23 mouse cellular contexts compared by ENCODE assay signal in the genomic region with DNA sequence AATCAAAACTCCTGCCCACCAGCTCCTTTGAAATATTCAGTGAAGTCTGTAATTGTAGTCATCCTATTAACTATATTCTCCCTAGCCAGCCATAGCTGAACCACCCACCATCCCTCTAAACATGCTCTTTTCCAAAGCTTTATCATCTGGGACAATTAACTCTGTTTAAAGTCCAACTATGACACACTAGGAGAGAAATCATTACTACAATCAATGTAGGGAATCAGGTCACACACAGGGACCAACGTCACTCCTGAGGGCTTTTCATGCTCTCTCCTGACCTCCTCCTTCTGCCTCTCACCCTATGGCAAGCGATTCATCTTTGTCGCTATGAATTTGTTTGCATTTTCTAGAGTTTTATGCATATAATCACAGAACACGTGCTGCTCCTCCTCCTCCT. TPM values are rescaled to one million over a fixed set of nuclear protein-coding genes. Genes with fewer than 3 reads are reported as not detected.
DNase-seq lines count a peak whose midpoint lies in the region; ATAC-seq and TF ChIP-seq lines count a peak whose summit lies in the region.
"Had no signal": no experiment of that assay in that cellular context is flagged by ENCODE, and none has a peak within 500 bp of the region (broad histone marks: within the 10 kb centered on the region; RNA-seq: fewer than 3 reads in every experiment).

No protein-coding gene starts in this region.

- no peak overlapping the region for H3K4me3 ChIP-seq in liver, postnatal 0 days (ENCODE audit: low read depth, low read length)
- no peak overlapping the region for H3K4me3 ChIP-seq in liver, embryonic 12.5 days
- no peak overlapping the region for H3K4me3 ChIP-seq in intestine, postnatal 0 days (ENCODE audit: low read depth, low read length)
- no peak overlapping the region for H3K4me3 ChIP-seq in hindbrain, embryonic 11.5 days (ENCODE audit: low read depth, low read length)
- H3K4me3 ChIP-seq: embryonic facial prominence, embryonic 10.5 days; embryonic facial prominence, embryonic 12.5 days; forebrain, embryonic 13.5 days; forebrain, embryonic 15.5 days had no signal

- no peaks in the 10 kb centered on the region for H3K4me1 ChIP-seq in liver, postnatal 0 days (ENCODE audit: insufficient read depth)
- no peaks in the 10 kb centered on the region for H3K4me1 ChIP-seq in liver, embryonic 12.5 days
- H3K4me1 ChIP-seq in intestine, postnatal 0 days (replicated peaks; ENCODE audit: control insufficient read depth, insufficient read depth, low read length) = peaks cover 5% of the 10 kb centered on the region
- H3K4me1 ChIP-seq in hindbrain, embryonic 11.5 days (replicated peaks; ENCODE audit: control insufficient read depth, insufficient read depth, low read length) = no peaks in the 10 kb centered on the region
- H3K4me1 ChIP-seq: embryonic facial prominence, embryonic 10.5 days; embryonic facial prominence, embryonic 12.5 days; forebrain, embryonic 13.5 days; forebrain, embryonic 15.5 days had no signal

- no peak overlapping the region for H3K9ac ChIP-seq in liver, postnatal 0 days (replicated peaks)
- no peak overlapping the region for H3K9ac ChIP-seq in liver, embryonic 12.5 days
- no peak overlapping the region for H3K9ac ChIP-seq in intestine, postnatal 0 days (ENCODE audit: low read depth, low read length)
- no peak overlapping the region for H3K9ac ChIP-seq in hindbrain, embryonic 11.5 days (ENCODE audit: low read depth, low read length)
- H3K9ac ChIP-seq: embryonic facial prominence, embryonic 12.5 days; forebrain, embryonic 13.5 days; forebrain, embryonic 15.5 days had no signal

- H3K9me3 ChIP-seq in liver, postnatal 0 days (ENCODE audit: low read length) = no peaks in the 10 kb centered on the region
- H3K9me3 ChIP-seq in liver, embryonic 12.5 days (replicated peaks) = no peaks in the 10 kb centered on the region
- no peaks in the 10 kb centered on the region for H3K9me3 ChIP-seq in intestine, postnatal 0 days (ENCODE audit: control insufficient read depth)
- H3K9me3 ChIP-seq in hindbrain, embryonic 11.5 days (ENCODE audit: control insufficient read depth, low read length) = no peaks in the 10 kb centered on the region
- H3K9me3 ChIP-seq: embryonic facial prominence, embryonic 10.5 days; embryonic facial prominence, embryonic 12.5 days; forebrain, embryonic 13.5 days; forebrain, embryonic 15.5 days; G1E had no signal

- TF ChIP-seq CTCF in liver, postnatal 0 days (IDR thresholded peaks at IDR 0.05; ENCODE audit: low read depth) = no peak
- no peak for TF ChIP-seq CTCF in intestine, postnatal 0 days (IDR thresholded peaks at IDR 0.05; ENCODE audit: low read depth)

- ATAC-seq in liver, postnatal 0 days = peak; percentile 95
- no peak for ATAC-seq in liver, embryonic 12.5 days
- peak; percentile 83 for ATAC-seq in intestine, postnatal 0 days
- ATAC-seq in hindbrain, embryonic 11.5 days (ENCODE audit: low FRiP score) = no peak
- ATAC-seq: activated CD4-positive, CD25-positive, alpha-beta regulatory T cell, adult 4 months; CD4-positive, CD25-positive, alpha-beta regulatory T cell, adult 4 months; forebrain, embryonic 13.5 days; forebrain, embryonic 15.5 days; Patski had no signal

- TF ChIP-seq EP300 in liver, postnatal 0 days (IDR thresholded peaks at IDR 0.05; ENCODE audit: low read depth) = no peak

- H3K27ac ChIP-seq in liver, postnatal 0 days (ENCODE audit: low read depth) = no peak overlapping the region
- H3K27ac ChIP-seq in liver, embryonic 12.5 days = no peak overlapping the region
- H3K27ac ChIP-seq in intestine, postnatal 0 days (ENCODE audit: low read depth, low read length) = no peak overlapping the region
- no peak overlapping the region for H3K27ac ChIP-seq in hindbrain, embryonic 11.5 days (ENCODE audit: low read depth, low read length)
- H3K27ac ChIP-seq: embryonic facial prominence, embryonic 10.5 days; embryonic facial prominence, embryonic 12.5 days; forebrain, embryonic 13.5 days; forebrain, embryonic 15.5 days had no signal

- intact Hi-C loops in heart, postnatal 25 days (cut with DNase I) = no loop called here

- H3K27me3 ChIP-seq in liver, postnatal 0 days (ENCODE audit: insufficient read depth, low read length) = no peaks in the 10 kb centered on the region
- no peaks in the 10 kb centered on the region for H3K27me3 ChIP-seq in liver, embryonic 12.5 days (replicated peaks)
- H3K27me3 ChIP-seq in intestine, postnatal 0 days (replicated peaks; ENCODE audit: control insufficient read depth, insufficient read depth, low read length) = no peaks in the 10 kb centered on the region
- H3K27me3 ChIP-seq in hindbrain, embryonic 11.5 days (ENCODE audit: control insufficient read depth, insufficient read depth, low read length) = no peaks in the 10 kb centered on the region
- H3K27me3 ChIP-seq: CH12.LX; embryonic facial prominence, embryonic 12.5 days; forebrain, embryonic 13.5 days; forebrain, embryonic 15.5 days; Patski had no signal

- H3K4me2 ChIP-seq in liver, postnatal 0 days (ENCODE audit: low read depth, low read length) = no peak overlapping the region
- no peak overlapping the region for H3K4me2 ChIP-seq in liver, embryonic 12.5 days
- no peak overlapping the region for H3K4me2 ChIP-seq in intestine, postnatal 0 days (replicated peaks; ENCODE audit: low read depth)
- H3K4me2 ChIP-seq in hindbrain, embryonic 11.5 days (replicated peaks; ENCODE audit: low read depth, low read length) = no peak overlapping the region
- H3K4me2 ChIP-seq: embryonic facial prominence, embryonic 12.5 days; forebrain, embryonic 13.5 days; forebrain, embryonic 15.5 days had no signal

- no peaks in the 10 kb centered on the region for H3K36me3 ChIP-seq in liver, postnatal 0 days (replicated peaks; ENCODE audit: insufficient read depth, low read length)
- H3K36me3 ChIP-seq in liver, embryonic 12.5 days = no peaks in the 10 kb centered on the region
- H3K36me3 ChIP-seq in intestine, postnatal 0 days (ENCODE audit: control insufficient read depth, insufficient read depth) = no peaks in the 10 kb centered on the region
- no peaks in the 10 kb centered on the region for H3K36me3 ChIP-seq in hindbrain, embryonic 11.5 days (ENCODE audit: control insufficient read depth, insufficient read depth, low read length)
- H3K36me3 ChIP-seq: embryonic facial prominence, embryonic 10.5 days; embryonic facial prominence, embryonic 12.5 days; forebrain, embryonic 15.5 days; G1E had no signal

- DNase-seq in liver, postnatal 0 days = no peak
- no peak for DNase-seq in hindbrain, embryonic 11.5 days (ENCODE audit: low spot score)
- no peak for DNase-seq in heart, postnatal 25 days (ENCODE audit: low spot score)
- DNase-seq: adrenal gland, adult 8-10 months; adrenal gland, postnatal 14 days; adrenal gland, postnatal 36 days; B cell, adult 2 months; cerebellum, adult 11-12 months; cerebellum, adult 2 months; cerebellum, adult 9-10 months; cerebellum, postnatal 10 days; cerebellum, postnatal 25 days had no signal

- 80% methylated on average over 4 of the region's 4 CpGs for WGBS in liver, postnatal 0 days (ENCODE audit: insufficient replicate concordance)
- 75% methylated on average over 4 of the region's 4 CpGs for WGBS in liver, embryonic 12.5 days (ENCODE audit: insufficient replicate concordance)
- 45% methylated on average over 4 of the region's 4 CpGs for WGBS in intestine, postnatal 0 days
- WGBS in hindbrain, embryonic 11.5 days = 83% methylated on average over 4 of the region's 4 CpGs

RNA-seq across cellular contexts. Expression of gene B3gnt7, which starts 15.2 kb away (rescaled TPM):
- polyA plus RNA-seq in liver, postnatal 0 days (2015; fragmentation: Nextera tagmentation; extraction: Ambion mirVana) = 0.46 and 1.0 TPM in 2 replicates
- polyA plus RNA-seq in liver, embryonic 12.5 days (2016; fragmentation: Nextera tagmentation; extraction: Ambion mirVana) = 4.7 and 4.8 TPM in 2 replicates
- 3.2 and 3.4 TPM in 2 replicates for polyA plus RNA-seq in intestine, postnatal 0 days (2015; fragmentation: Nextera tagmentation; extraction: Ambion mirVana)
- 2.8 and 2.9 TPM in 2 replicates for polyA plus RNA-seq in hindbrain, embryonic 11.5 days (2014; fragmentation: Nextera tagmentation; extraction: Ambion mirVana)
- total RNA-seq in heart, postnatal 25 days (2021) = under 1 TPM; 0.21 to 0.28 TPM
- polyA plus RNA-seq: CD4-positive, CD25-positive, alpha-beta regulatory T cell, adult 4 months; G1E had no signal

Comparison
In these comparisons a context has a peak if more than half of its experiments do, and no peak if none do; other contexts are left out.
1. ATAC-seq: peak in liver, postnatal 0 days (single experiment) and intestine, postnatal 0 days (single experiment); none in liver, embryonic 12.5 days (single experiment) and hindbrain, embryonic 11.5 days (single experiment).